Mouse (Mus musculus) cerebellum, adult 11 months (tissue): ENCODE measurements around the gene Spryd4.
"Not testable (repeated sequence)": the region's sequence is repeated elsewhere in the genome, so short reads cannot be mapped to it uniquely, and the experiment has no call there.

Experiments
- DNase-seq: peaks from one replicate; pipeline ENCODE4 v3.0.0; 2022

Spryd4 gene

DNA sequence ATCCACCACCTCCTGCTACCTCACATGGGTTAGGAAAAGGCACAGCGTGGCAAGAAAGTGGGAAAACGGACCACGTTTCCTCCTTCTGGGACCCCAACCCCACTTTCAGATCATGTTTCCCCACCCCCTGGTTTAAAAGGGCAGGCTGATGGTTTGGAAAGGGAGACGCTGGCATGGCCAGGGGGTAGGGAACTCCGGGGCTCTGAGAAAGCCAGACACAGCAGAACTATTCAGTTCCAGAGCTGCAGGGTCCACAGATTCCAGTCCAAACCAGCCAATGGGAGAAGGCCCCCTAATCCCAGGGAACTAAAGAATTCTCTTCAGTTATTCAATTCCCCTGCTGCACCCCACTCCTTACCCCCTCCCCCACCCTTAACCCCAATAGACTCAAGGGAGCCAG, 13.5 kb upstream of the Spryd4 start:
- DNase-seq = no peak

GRCm38 (mm10) chr10:128221533-128222286, 10.1 kb upstream of the Spryd4 start:
- no peak for DNase-seq

DNA sequence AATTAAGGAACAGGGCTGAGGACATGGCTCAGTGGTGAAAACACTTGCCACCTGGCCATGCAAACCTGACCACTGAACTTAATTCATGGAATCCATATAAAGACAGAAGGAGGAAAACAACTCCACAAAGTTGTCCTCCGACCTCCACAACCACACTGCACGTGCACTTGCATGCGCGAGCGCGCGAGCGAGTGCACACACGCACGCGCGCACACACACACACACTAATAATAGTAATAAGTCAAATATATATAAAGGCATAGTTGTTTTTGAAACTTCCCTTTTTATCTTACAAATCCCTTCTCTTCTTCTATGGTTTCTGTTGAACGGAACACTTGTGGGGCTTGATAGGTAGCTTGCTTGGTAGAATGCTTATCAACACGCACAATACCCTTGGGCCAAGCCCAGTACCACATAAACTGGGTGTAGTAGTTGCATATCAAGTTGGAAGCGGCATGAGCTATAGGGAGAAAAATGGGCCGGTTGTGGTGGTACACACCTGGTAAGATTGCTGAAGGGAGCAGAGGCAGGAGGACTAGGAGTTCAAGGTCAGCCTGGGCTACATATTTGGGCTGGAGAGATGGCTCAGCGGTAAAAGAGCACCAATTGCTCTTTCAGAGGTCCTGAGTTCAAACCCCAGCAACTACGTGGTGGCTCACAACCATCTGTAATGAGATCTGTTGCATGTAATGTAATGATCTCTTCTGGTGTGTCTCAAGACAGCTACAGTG, 6.9 kb upstream of the Spryd4 start:
- no peak for DNase-seq

DNA sequence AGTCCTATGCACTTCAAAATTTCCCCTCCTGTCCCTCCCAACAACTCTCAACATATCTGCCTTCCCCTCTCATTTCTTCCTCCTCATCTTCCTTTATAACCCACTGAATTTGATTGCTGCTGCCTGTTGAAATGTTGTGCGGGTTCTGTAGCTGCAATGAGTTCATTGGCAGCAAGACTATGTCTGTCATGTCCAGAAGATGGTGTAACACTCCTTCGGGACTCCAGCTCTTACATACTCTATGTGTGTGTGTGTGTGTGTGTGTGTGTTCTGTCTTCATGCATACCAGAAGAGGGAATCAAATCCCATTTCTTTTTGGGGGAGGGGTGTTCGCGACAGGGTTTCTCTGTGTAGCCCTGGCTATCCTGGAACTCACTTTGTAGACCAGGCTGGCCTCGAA, 3.4 kb upstream of the Spryd4 start:
- DNase-seq = no peak

DNA sequence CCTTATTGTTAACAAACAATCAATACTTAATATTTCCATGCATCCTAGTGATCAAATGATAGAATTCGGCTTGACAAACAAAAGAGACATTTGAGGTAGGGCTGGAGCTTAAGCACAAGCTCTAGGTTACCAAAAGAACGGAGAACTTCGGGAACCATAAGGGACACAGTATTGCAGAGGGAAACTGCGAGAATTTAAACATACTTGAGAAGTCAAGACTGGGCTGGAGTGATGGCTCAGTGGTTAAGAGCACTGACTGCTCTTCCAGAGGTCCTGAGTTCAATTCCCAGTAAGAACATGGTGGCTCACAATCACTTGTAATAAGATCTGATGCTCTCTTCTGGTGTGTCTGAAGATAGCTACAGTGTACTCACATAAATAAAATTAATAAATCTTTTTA, 2.5 kb upstream of the Spryd4 start:
- DNase-seq = not testable (repeated sequence)

DNA sequence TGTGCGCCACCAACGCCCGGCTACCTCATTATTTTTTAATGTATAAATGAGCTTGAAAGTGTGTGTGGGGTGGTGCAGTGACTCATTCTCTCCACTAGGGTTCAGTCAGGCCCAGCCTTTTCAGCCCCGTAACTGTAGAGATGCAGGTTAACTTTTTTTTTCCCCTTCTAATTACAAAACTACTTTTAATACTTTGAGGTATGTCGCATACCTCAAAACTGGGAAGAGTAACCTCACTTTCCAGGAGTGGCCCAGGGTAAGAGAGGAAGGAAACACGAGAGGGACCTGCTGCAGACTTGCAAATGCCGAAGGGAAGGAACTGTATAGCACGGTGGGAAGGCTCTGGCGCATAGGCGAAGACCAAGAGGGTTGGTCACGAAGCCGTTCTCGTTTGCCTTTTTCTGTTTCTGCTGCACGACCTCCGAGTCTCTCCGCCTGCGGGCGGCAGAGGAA, 1.3 kb upstream of the Spryd4 start:
- DNase-seq = peak; percentile 78

- no peak for DNase-seq
These were observed 541 bp upstream of the Spryd4 start for GRCm38 (mm10) chr10:128212148-128212547.

- DNase-seq = no peak
These were observed 653 bp downstream of the Spryd4 start for GRCm38 (mm10) chr10:128210954-128211353.

DNA sequence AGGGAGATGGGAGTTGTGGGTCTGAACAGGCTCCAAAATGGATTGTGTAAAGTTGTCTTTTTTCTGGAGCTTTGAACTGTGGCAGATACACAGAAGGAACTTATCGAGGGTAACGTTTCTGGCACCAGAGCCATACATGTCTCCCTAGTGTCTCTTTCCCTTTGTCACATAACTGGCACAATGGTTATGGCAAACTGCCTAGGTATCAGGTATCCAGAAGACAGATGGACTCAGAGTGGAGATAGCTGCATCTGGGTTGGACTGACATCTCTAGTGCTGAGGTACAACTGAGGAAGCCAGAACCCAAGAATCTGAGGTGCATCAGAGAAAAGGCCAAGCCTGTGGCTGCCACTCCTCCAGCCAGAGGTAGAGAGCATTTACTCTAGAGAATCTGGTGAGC, 1.5 kb downstream of the Spryd4 start:
- no peak for DNase-seq

DNA sequence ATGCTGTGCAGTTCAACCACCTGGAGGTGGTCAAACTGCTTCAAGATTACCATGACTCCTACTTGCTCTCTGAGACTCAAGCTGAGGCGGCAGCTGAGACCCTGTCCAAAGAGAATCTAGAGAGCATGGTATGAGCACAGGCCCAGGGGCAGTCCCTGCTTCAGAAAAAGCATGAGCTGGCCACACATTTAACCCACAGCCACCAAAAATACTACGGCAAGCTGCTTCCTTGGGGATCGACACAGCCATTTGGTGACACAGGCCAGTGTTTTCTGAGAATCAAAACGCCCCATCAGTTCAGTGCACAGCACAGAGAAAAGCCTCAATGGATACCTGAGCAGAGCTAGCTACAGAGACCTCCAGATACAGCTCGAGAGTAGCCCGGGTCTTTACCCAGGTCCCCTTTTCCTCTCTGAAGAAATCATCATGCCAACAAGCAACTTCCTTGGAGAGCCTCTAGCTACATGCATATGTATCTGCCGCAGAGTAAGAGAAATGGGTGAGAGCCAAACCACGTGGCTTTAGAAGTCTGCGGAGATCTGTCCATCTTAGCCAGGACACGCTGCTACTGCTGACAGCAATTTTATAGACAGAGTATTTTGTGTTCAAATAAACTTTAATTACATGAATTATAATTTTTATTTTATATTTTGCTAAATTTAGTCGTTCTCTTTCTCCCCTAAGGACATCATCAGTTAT, 2.1 kb downstream of the Spryd4 start:
- no peak for DNase-seq

DNA sequence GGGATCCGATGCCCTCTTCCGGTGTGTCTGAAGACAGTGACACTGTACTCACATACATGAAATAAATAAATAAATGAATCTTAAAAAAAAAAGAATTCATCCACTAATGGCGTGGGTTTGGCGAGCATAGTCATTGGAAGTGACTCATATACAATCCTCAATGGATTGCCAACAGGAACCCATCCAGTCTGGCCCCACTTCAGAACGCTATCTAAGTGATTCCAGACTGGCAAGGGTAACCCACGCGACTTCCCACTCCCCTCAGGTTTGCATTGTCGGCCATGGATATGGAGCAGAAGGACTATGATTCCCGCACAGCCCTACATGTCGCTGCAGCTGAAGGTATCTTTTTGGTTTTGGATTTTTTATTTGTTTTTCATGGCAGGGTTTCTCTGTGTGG, 3.3 kb downstream of the Spryd4 start:
- DNase-seq = no peak

DNA sequence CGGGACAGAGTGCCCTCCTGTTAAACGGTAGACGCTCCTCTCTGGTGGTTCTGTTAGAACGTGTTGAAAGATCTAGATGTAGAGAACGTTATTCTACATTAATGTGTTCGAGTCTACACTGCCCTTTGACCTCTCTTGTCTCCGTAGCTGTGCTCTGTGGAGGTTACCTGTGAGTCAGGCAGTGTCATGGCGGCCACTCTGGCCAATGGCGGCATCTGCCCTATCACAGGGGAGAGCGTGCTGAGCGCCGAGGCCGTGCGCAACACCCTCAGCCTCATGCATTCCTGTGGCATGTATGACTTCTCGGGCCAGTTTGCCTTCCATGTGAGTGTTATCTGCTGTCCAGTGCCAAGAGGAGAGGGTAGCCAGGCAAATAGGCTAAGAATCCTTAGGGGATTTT, 6.7 kb downstream of the Spryd4 start:
- DNase-seq = no peak

DNA sequence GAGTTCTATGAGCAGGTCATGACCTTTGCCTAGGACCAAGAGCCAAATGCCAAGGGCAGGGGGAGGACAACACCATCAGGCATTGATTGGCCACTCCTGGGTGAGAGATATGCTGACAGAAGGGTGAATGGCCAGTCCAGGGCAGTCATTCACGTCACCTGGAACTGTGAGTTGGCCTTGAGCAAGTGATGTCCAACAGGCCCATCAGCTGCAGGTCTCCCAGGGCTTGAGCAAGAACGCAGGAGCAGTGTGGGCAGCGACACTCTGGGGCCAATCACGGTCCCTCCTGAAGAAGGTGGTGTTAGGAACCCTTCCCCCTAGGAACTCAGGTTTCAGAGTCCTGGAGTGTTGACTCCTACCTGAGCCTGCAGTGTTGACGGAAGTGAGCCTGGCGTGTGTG, 9.8 kb downstream of the Spryd4 start:
- DNase-seq = no peak

- peak; percentile 62 for DNase-seq
These were observed 16.8 kb downstream of the Spryd4 start for GRCm38 (mm10) chr10:128194551-128195461.

- peak; percentile 99 for DNase-seq
These were observed 17.5 kb downstream of the Spryd4 start, which contains the start of gene Gls2 for GRCm38 (mm10) chr10:128194024-128194550. TSS of gene Gls2 (plus strand) at chr10:128194457.

DNA sequence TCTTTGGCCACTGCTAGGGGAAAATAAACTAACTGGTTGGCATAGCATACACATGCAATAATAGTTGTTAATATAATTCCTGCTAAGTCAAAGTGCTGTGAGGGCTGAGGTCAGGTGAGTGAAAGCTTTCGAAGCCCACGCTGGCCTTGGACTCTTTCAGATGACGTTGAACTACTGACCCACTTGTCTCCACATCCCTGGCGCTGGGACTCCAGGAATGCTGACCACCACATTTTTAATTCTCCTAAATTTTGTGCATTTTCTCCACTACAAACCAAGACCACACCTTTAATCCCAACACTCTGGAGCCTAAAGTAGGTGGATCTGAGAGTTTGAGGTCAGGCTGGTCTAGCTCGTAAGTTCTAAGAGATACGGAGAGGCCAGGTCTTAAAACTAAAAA, 18.5 kb downstream of the Spryd4 start:
- no peak for DNase-seq

DNA sequence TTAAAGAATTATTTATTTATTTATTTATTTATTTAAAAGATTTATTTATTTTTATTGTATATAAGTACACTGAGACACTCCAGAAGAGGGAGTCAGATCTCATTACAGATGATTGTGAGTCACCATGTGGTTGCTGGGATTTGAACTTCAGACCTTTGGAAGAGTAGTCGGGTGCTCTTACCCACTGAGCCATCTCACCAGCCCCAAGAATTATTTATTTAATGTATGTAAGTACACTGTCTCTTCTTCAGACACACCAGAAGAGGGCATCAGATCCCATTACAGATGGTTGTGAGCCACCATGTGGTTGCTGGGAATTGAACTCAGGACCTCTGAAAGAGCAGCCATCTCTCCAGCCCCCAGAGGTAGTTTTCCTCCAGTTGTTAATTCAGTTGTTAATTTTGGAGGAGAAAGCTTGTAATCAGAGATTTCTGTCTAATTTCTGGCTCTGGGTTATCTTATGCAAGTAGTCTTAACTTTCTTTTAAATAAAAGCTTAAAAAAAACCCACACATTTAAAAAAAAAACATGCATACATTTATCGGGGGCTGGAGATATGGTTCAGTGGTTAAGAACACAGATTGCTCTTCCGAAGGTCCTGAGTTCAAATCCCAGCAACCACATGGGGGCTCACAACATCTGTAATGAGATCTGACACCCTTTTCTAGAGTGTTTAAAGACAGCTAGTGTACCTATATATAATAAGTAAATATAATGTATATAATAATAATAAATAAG, 19.4 kb downstream of the Spryd4 start:
- DNase-seq = not testable (repeated sequence)

- DNase-seq = no peak
These were observed 20.1 kb downstream of the Spryd4 start for GRCm38 (mm10) chr10:128191472-128191871.

GRCm38 (mm10) chr10:128188242-128188877, 23.2 kb downstream of the Spryd4 start:
- peak; percentile 67 for DNase-seq

GRCm38 (mm10) chr10:128187181-128187605, 24.4 kb downstream of the Spryd4 start:
- DNase-seq = no peak

GRCm38 (mm10) chr10:128185959-128186358, 25.6 kb downstream of the Spryd4 start:
- peak; percentile 69 for DNase-seq
